Mouse (Mus musculus) myocyte (in vitro differentiated cells): Measurements from ENCODE around the gene Serpinb6c. TPM values are rescaled to one million over a fixed set of nuclear protein-coding genes. Genes with fewer than 3 reads are reported as not detected.
A peak's percentile ranks its signal among the peaks of the same experiment; 100 is the strongest.
"Not testable (repeated sequence)": the region's sequence is repeated elsewhere in the genome, so short reads cannot be mapped to it uniquely, and the experiment has no call there.

ENCODE experiments used
- H3K27me3 ChIP-seq: one replicate; pipeline ENCODE4 v1.6.1; 2011; ENCODE audit not compliant: control insufficient read depth, insufficient read depth, insufficient read length
- H3K36me3 ChIP-seq: one replicate; pipeline ENCODE4 v1.6.1; 2011; ENCODE audit not compliant: control insufficient read depth, insufficient read depth
- H3K4me2 ChIP-seq: one replicate; pipeline ENCODE4 v1.6.1; 2011; ENCODE audit warnings: low read depth, control low read depth
- H3K4me3 ChIP-seq: one replicate; pipeline ENCODE4 v1.5.1; 2011; ENCODE audit warnings: mild to moderate bottlenecking, control low read depth, moderate library complexity
- H3K79me2 ChIP-seq: one replicate; pipeline ENCODE4 v1.6.1; 2011; ENCODE audit not compliant: control insufficient read depth, insufficient read depth
- H3ac ChIP-seq: one replicate; pipeline ENCODE4 v1.6.1; 2011; ENCODE audit not compliant: control insufficient read depth, insufficient read length
- CEBPB ChIP-seq: IDR thresholded peaks from 2 replicates; pipeline ENCODE4 v1.6.1; 2011; ENCODE audit warnings: mild to moderate bottlenecking, moderate library complexity; ENCODE audit not compliant: poor library complexity, insufficient read depth, severe bottlenecking
- E2F4 ChIP-seq: IDR thresholded peaks from one replicate; pipeline ENCODE4 v1.6.1; 2011; ENCODE audit warnings: mild to moderate bottlenecking, control low read depth, moderate library complexity; ENCODE audit not compliant: insufficient read depth
- MAX ChIP-seq: IDR thresholded peaks from one replicate; pipeline ENCODE4 v1.6.1; 2011; ENCODE audit warnings: low read depth, mild to moderate bottlenecking, control low read depth
- MYOD1 ChIP-seq, 3 experiments: IDR thresholded peaks; one replicate each; pipeline ENCODE4 v1.6.1; 2011; ENCODE audit warnings: control low read depth in 2 of 3, low read depth in 2 of 3, mild to moderate bottlenecking in 2 of 3, moderate library complexity in 1 of 3; ENCODE audit not compliant: insufficient read length in 2 of 3, control insufficient read depth in 1 of 3
- MYOG ChIP-seq, 3 experiments: IDR thresholded peaks; one replicate each; pipeline ENCODE4 v1.6.1; 2011; ENCODE audit warnings: control low read depth in 2 of 3, low read depth in 2 of 3, mild to moderate bottlenecking in 2 of 3; ENCODE audit not compliant: insufficient read length in 2 of 3, control insufficient read depth in 1 of 3, insufficient read depth in 1 of 3
- POLR2A ChIP-seq: IDR thresholded peaks from one replicate; pipeline ENCODE4 v1.6.1; 2011; ENCODE audit warnings: low read depth, mild to moderate bottlenecking, control low read depth, moderate library complexity; ENCODE audit not compliant: insufficient read length
- POLR2AphosphoS2 ChIP-seq: IDR thresholded peaks from one replicate; pipeline ENCODE4 v1.6.1; 2011; ENCODE audit warnings: low read depth, control low read depth; ENCODE audit not compliant: insufficient read length
- REST ChIP-seq: IDR thresholded peaks from one replicate; pipeline ENCODE4 v1.6.1; 2011; ENCODE audit warnings: mild to moderate bottlenecking, control low read depth, moderate library complexity; ENCODE audit not compliant: insufficient read depth, insufficient read length
- SRF ChIP-seq: IDR thresholded peaks from one replicate; pipeline ENCODE4 v1.6.1; 2011; ENCODE audit warnings: low read depth; ENCODE audit not compliant: control insufficient read depth, insufficient read length
- TCF12 ChIP-seq: IDR thresholded peaks from one replicate; pipeline ENCODE4 v1.6.1; 2011; ENCODE audit warnings: mild to moderate bottlenecking, control low read depth; ENCODE audit not compliant: poor library complexity, insufficient read depth, severe bottlenecking
- TCF3 ChIP-seq: IDR thresholded peaks from one replicate; pipeline ENCODE4 v1.6.1; 2011; ENCODE audit warnings: low read depth, control low read depth; ENCODE audit not compliant: insufficient read length
- USF1 ChIP-seq: IDR thresholded peaks from one replicate; pipeline ENCODE4 v1.6.1; 2011; ENCODE audit warnings: low read depth, mild to moderate bottlenecking, control low read depth, moderate library complexity
- polyA plus RNA-seq: library from polyadenylated mRNA; unstranded; fragments of >200 nt; fragmentation: generic; extraction: Trizol; gene quantifications from one replicate; pipeline ENCODE4 v1.2.1, GENCODE M21; 2012; ENCODE audit warnings: missing spikeins

The Serpinb6c gene
- polyA plus RNA-seq, 1 experiment = 1.4 TPM

- Histone ChIP-seq H3K79me2 (no peaks in the 10 kb centered on the region), H3K27me3 (no peaks in the 10 kb centered on the region), H3K4me3 (no peak overlapping the region), H3K4me2 (no peak overlapping the region), H3K36me3 (no peaks in the 10 kb centered on the region), H3ac (no peak overlapping the region)
- TF ChIP-seq E2F4 = no peak
- TF ChIP-seq SRF = no peak
- TF ChIP-seq MAX = no peak
- no peak for TF ChIP-seq USF1
- no peak for TF ChIP-seq TCF3
- TF ChIP-seq REST = no peak
- no peak for TF ChIP-seq MYOG (IDR thresholded peaks at IDR 0.05; ENCODE audit: control insufficient read depth in 1 of 3, insufficient read depth in 1 of 3, insufficient read length in 2 of 3, low read depth in 2 of 3)
- TF ChIP-seq TCF12 = no peak
- no peak for TF ChIP-seq POLR2AphosphoS2
- no peak for TF ChIP-seq CEBPB
- TF ChIP-seq POLR2A = no peak
- TF ChIP-seq MYOD1 (IDR thresholded peaks at IDR 0.05; ENCODE audit: control insufficient read depth in 1 of 3, insufficient read length in 2 of 3, low read depth in 2 of 3) = no peak
These were observed 36.8 kb upstream of the Serpinb6c start for GRCm38 (mm10) chr13:33942212-33942779.

GRCm38 (mm10) chr13:33941288-33941808 is 35.8 kb upstream of the Serpinb6c start:
- no peak for TF ChIP-seq REST
- no peak for TF ChIP-seq CEBPB
- TF ChIP-seq USF1 = no peak
- TF ChIP-seq MAX = no peak
- no peak for TF ChIP-seq MYOG (IDR thresholded peaks at IDR 0.05; ENCODE audit: control insufficient read depth in 1 of 3, insufficient read depth in 1 of 3, insufficient read length in 2 of 3, low read depth in 2 of 3)
- no peak for TF ChIP-seq POLR2A
- TF ChIP-seq POLR2AphosphoS2 = no peak
- no peak for TF ChIP-seq SRF
- no peak for TF ChIP-seq E2F4
- TF ChIP-seq TCF3 = no peak
- TF ChIP-seq TCF12 = no peak
- no peak for TF ChIP-seq MYOD1 (IDR thresholded peaks at IDR 0.05; ENCODE audit: control insufficient read depth in 1 of 3, insufficient read length in 2 of 3, low read depth in 2 of 3)
- Histone ChIP-seq H3K36me3 (no peaks in the 10 kb centered on the region), H3K4me3 (no peak overlapping the region), H3ac (no peak overlapping the region), H3K4me2 (no peak overlapping the region), H3K79me2 (no peaks in the 10 kb centered on the region), H3K27me3 (no peaks in the 10 kb centered on the region)

- not testable (repeated sequence) for H3K36me3 ChIP-seq, H3K4me3 ChIP-seq, H3K27me3 ChIP-seq, H3ac ChIP-seq
- Histone ChIP-seq H3K4me2 (peak overlapping the region; percentile 91), H3K79me2 (peaks cover 22% of the 10 kb centered on the region)
These were observed 32.1 kb upstream of the Serpinb6c start for GRCm38 (mm10) chr13:33937587-33937986.

GRCm38 (mm10) chr13:33937151-33937550 is 31.6 kb upstream of the Serpinb6c start:
- Histone ChIP-seq H3K4me2 (peak overlapping the region; percentile 91), H3K79me2 (peaks cover 26% of the 10 kb centered on the region), H3K27me3 (no peaks in the 10 kb centered on the region), H3ac (no peak overlapping the region), H3K36me3 (no peaks in the 10 kb centered on the region), H3K4me3 (peak overlapping the region; percentile 78)
- TF ChIP-seq CEBPB = no peak
- no peak for TF ChIP-seq REST
- TF ChIP-seq TCF3 = no peak
- no peak for TF ChIP-seq TCF12
- TF ChIP-seq MAX = no peak
- no peak for TF ChIP-seq E2F4
- TF ChIP-seq POLR2AphosphoS2 = no peak
- TF ChIP-seq MYOD1 (IDR thresholded peaks at IDR 0.05; ENCODE audit: control insufficient read depth in 1 of 3, insufficient read length in 2 of 3, low read depth in 2 of 3) = no peak
- TF ChIP-seq POLR2A = no peak
- no peak for TF ChIP-seq USF1
- no peak for TF ChIP-seq MYOG (IDR thresholded peaks at IDR 0.05; ENCODE audit: control insufficient read depth in 1 of 3, insufficient read depth in 1 of 3, insufficient read length in 2 of 3, low read depth in 2 of 3)
- TF ChIP-seq SRF = no peak

GRCm38 (mm10) chr13:33935465-33936181 is 30.1 kb upstream of the Serpinb6c start:
- Histone ChIP-seq H3K4me2 (peak overlapping the region; percentile 95), H3K4me3 (peak overlapping the region; percentile 78), H3K36me3 (no peaks in the 10 kb centered on the region), H3ac (peak overlapping the region; percentile 92), H3K79me2 (peaks cover 36% of the 10 kb centered on the region), H3K27me3 (no peaks in the 10 kb centered on the region)
- TF ChIP-seq TCF3 (no peak), MYOG (IDR thresholded peaks at IDR 0.05; ENCODE audit: control insufficient read depth in 1 of 3, insufficient read depth in 1 of 3, insufficient read length in 2 of 3, low read depth in 2 of 3) (peak in 1 of 3 experiments; percentile 5), CEBPB (no peak), SRF (no peak), E2F4 (no peak), TCF12 (no peak), MAX (no peak), POLR2A (peak; percentile 77), REST (no peak), MYOD1 (IDR thresholded peaks at IDR 0.05; ENCODE audit: control insufficient read depth in 1 of 3, insufficient read length in 2 of 3, low read depth in 2 of 3) (no peak), USF1 (no peak), POLR2AphosphoS2 (peak; percentile 11)
